8 mouse cellular contexts compared by ENCODE assay signal in the genomic region with DNA sequence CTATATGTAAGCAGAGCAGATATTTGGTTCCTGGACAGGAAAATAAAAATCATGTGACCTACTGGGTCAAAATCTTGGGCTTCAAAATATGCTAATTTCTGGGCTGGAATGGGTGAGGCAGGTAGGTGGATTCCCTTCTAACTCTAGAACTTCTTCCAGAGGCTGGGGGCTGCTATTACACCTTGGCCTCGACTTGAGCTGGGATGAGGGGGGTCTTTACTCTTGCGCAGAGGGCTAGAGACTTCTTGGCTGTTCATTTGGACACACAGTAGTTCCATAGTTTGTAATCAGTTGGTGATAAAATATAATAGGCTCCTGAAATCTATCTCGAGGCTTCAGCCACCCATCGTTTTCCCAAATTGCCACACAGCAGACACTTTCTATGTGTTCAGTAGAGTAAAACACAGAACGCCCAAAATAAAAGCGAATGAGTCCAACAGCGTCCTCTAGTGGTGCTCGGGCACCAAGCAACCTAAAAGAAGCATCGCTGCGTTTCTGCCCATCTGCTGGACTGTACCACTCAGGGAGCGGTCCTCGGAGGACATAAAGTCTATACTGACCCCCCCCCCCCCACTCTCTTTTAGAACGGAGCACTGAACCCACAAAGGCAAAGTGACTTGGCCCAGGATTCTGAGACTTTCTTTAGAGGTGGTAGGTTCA. TPM values are rescaled to one million over a fixed set of nuclear protein-coding genes. Genes with fewer than 3 reads are reported as not detected.
DNase-seq lines count a peak whose midpoint lies in the region; ATAC-seq and TF ChIP-seq lines count a peak whose summit lies in the region.

No protein-coding gene starts in this region.

- H3K9me3 ChIP-seq in E14TG2a.4 (ENCODE audit: low read length): peaks cover 27% of the 10 kb centered on the region
- 0 out of 2 replicates have a peak, but pooled peaks cover 12% of the 10 kb centered on the region for H3K9me3 ChIP-seq in forebrain, embryonic 12.5 days
- H3K9me3 ChIP-seq in heart, postnatal 0 days (replicated peaks; ENCODE audit: control insufficient read depth, low read length): peaks cover 3% of the 10 kb centered on the region; the same call in 1 of the 2 replicates
- no peaks in the 10 kb centered on the region for H3K9me3 ChIP-seq in liver, embryonic 14.5 days (ENCODE audit: control insufficient read depth, low read length)
- H3K9me3 ChIP-seq in stomach, embryonic 16.5 days (replicated peaks; ENCODE audit: control insufficient read depth, low read length): peaks cover 3% of the 10 kb centered on the region; the same call in 1 of the 2 replicates

- WGBS in forebrain, embryonic 12.5 days: 9% methylated on average over 13 of the region's 13 CpGs
- WGBS in heart, postnatal 0 days: 11% methylated on average over 13 of the region's 13 CpGs
- 10% methylated on average over 13 of the region's 13 CpGs for WGBS in liver, embryonic 14.5 days (ENCODE audit: insufficient replicate concordance)
- 11% methylated on average over 13 of the region's 13 CpGs for WGBS in stomach, embryonic 16.5 days

- ATAC-seq in forebrain, embryonic 12.5 days (ENCODE audit: low FRiP score): peak; percentile 73
- ATAC-seq in heart, postnatal 0 days (ENCODE audit: insufficient read depth, low read depth): peak; percentile 40
- peak; percentile 66 for ATAC-seq in liver, embryonic 14.5 days (ENCODE audit: insufficient read depth)
- peak; percentile 63; the same call in 1 of the 2 replicates for ATAC-seq in stomach, embryonic 16.5 days (ENCODE audit: insufficient read depth, low FRiP score)

- H3K36me3 ChIP-seq in E14TG2a.4 (ENCODE audit: insufficient read depth, low read length): no peaks in the 10 kb centered on the region
- H3K36me3 ChIP-seq in forebrain, embryonic 12.5 days (replicated peaks): no peaks in the 10 kb centered on the region
- 0 out of 2 replicates have a peak, but pooled peaks cover 3% of the 10 kb centered on the region for H3K36me3 ChIP-seq in heart, postnatal 0 days (replicated peaks; ENCODE audit: control insufficient read depth, insufficient read depth, low read length)
- H3K36me3 ChIP-seq in liver, embryonic 14.5 days (replicated peaks; ENCODE audit: control insufficient read depth, insufficient read depth, low read depth): peaks cover 13% of the 10 kb centered on the region
- H3K36me3 ChIP-seq in stomach, embryonic 16.5 days (ENCODE audit: control insufficient read depth, insufficient read depth, low read length): no peaks in the 10 kb centered on the region

- peak overlapping the region; percentile 61; the same call in 1 of the 2 replicates for H3K27ac ChIP-seq in forebrain, embryonic 12.5 days
- peak overlapping the region; percentile 75 for H3K27ac ChIP-seq in heart, postnatal 0 days (ENCODE audit: low read depth)
- peak overlapping the region; percentile 97 for H3K27ac ChIP-seq in liver, embryonic 14.5 days
- peak overlapping the region; percentile 66 for H3K27ac ChIP-seq in stomach, embryonic 16.5 days (ENCODE audit: low read length)

- peaks cover 21% of the 10 kb centered on the region for H3K4me1 ChIP-seq in E14TG2a.4 (replicated peaks; ENCODE audit: low read depth, low read length)
- peaks cover 10% of the 10 kb centered on the region for H3K4me1 ChIP-seq in forebrain, embryonic 12.5 days
- H3K4me1 ChIP-seq in heart, postnatal 0 days (ENCODE audit: control insufficient read depth, insufficient read depth): no peaks in the 10 kb centered on the region
- peaks cover 30 to 41% of the 10 kb centered on the region in 2 experiments for H3K4me1 ChIP-seq in liver, embryonic 14.5 days (replicated peaks; ENCODE audit: control insufficient read depth in 2 of 2, insufficient read depth in 2 of 2, low read length in 1 of 2)
- H3K4me1 ChIP-seq in stomach, embryonic 16.5 days (ENCODE audit: control insufficient read depth, insufficient read depth, low read length): peaks cover 4% of the 10 kb centered on the region; the same call in 1 of the 2 replicates

- peaks cover 35% of the 10 kb centered on the region for H3K27me3 ChIP-seq in E14TG2a.4 (ENCODE audit: insufficient read depth, low read length)
- H3K27me3 ChIP-seq in forebrain, embryonic 12.5 days: 0 out of 2 replicates have a peak, but pooled peaks cover 4% of the 10 kb centered on the region
- no peaks in the 10 kb centered on the region for H3K27me3 ChIP-seq in heart, postnatal 0 days (ENCODE audit: control insufficient read depth, insufficient read depth, low read length)
- no peaks in the 10 kb centered on the region for H3K27me3 ChIP-seq in liver, embryonic 14.5 days (ENCODE audit: control insufficient read depth, insufficient read depth, low read length)
- H3K27me3 ChIP-seq in stomach, embryonic 16.5 days (ENCODE audit: control insufficient read depth, insufficient read depth, low read length): no peaks in the 10 kb centered on the region

- TF ChIP-seq EP300 in heart, postnatal 0 days (IDR thresholded peaks at IDR 0.05; ENCODE audit: low read depth): no peak
- TF ChIP-seq EP300 in liver, embryonic 14.5 days (IDR thresholded peaks at IDR 0.05; ENCODE audit: low read depth): no peak

- TF ChIP-seq CTCF in E14TG2a.4 (conservative IDR thresholded peaks at IDR 0.05; ENCODE audit: low read length): peak; percentile 98
- TF ChIP-seq CTCF in heart, postnatal 0 days (IDR thresholded peaks at IDR 0.05; ENCODE audit: low read depth): peak; percentile 86
- TF ChIP-seq CTCF in liver, embryonic 14.5 days (IDR thresholded peaks at IDR 0.05; ENCODE audit: low read depth): peak; percentile 96

- peak overlapping the region; percentile 80 for H3K4me3 ChIP-seq in E14TG2a.4 (replicated peaks; ENCODE audit: low read length)
- H3K4me3 ChIP-seq in forebrain, embryonic 12.5 days (replicated peaks): peak overlapping the region; percentile 63
- H3K4me3 ChIP-seq in heart, postnatal 0 days (ENCODE audit: low read depth, low read length): peak overlapping the region; percentile 64
- H3K4me3 ChIP-seq in liver, embryonic 14.5 days (ENCODE audit: insufficient read depth in 1 of 2, low read depth in 2 of 2, low read length in 2 of 2): peak overlapping the region; percentile 83 to 84
- peak overlapping the region; percentile 52 for H3K4me3 ChIP-seq in stomach, embryonic 16.5 days (replicated peaks; ENCODE audit: low read length)

- DNase-seq in c-Kit-positive CD71-positive TER-119-negative erythroid progenitor cells, embryonic 14.5 days (ENCODE audit: low read depth): peak; percentile 86
- peak; percentile 65 for DNase-seq in heart, postnatal 0 days (ENCODE audit: low spot score)
- peak; percentile 55 to 82 for DNase-seq in kidney, postnatal 36 days
- DNase-seq in liver, embryonic 14.5 days (ENCODE audit: low read depth in 3 of 3, low spot score in 3 of 3): peak; percentile 76 to 84 (median 79)
- peak; percentile 87 for DNase-seq in neural tube, embryonic 10.5 days (ENCODE audit: extremely low spot score, low spot score)

- peak overlapping the region; percentile 60 for H3K9ac ChIP-seq in forebrain, embryonic 12.5 days
- H3K9ac ChIP-seq in heart, postnatal 0 days (replicated peaks; ENCODE audit: low read depth, low read length): peak overlapping the region; percentile 50
- H3K9ac ChIP-seq in liver, embryonic 14.5 days (replicated peaks): peak overlapping the region; percentile 88
- peak overlapping the region; percentile 77 for H3K9ac ChIP-seq in stomach, embryonic 16.5 days (ENCODE audit: low read length)

- peak overlapping the region; percentile 99 for H3K4me2 ChIP-seq in forebrain, embryonic 12.5 days
- peak overlapping the region; percentile 94 for H3K4me2 ChIP-seq in heart, postnatal 0 days (ENCODE audit: low read depth, low read length)
- peak overlapping the region; percentile 95 for H3K4me2 ChIP-seq in liver, embryonic 14.5 days (ENCODE audit: low read depth)
- peak overlapping the region; percentile 80 for H3K4me2 ChIP-seq in stomach, embryonic 16.5 days (ENCODE audit: low read depth, low read length)

RNA-seq across cellular contexts. Expression of a gene that starts 0.7 kb away (rescaled TPM):
- polyA plus RNA-seq in forebrain, embryonic 12.5 days (2016; fragmentation: Nextera tagmentation; extraction: Ambion mirVana): 30.0 and 30.5 TPM in 2 replicates
- 40.0 and 47.0 TPM in 2 replicates for total RNA-seq in heart, postnatal 0 days (2014; rRNA removed; ENCODE audit: low replicate concordance)
- polyA plus RNA-seq in heart, postnatal 0 days (2015; fragmentation: Nextera tagmentation; extraction: Ambion mirVana): 29.8 and 36.9 TPM in 2 replicates
- 243 and 304 TPM in 2 replicates for polyA plus RNA-seq in liver, embryonic 14.5 days (2012; rRNA removed)
- polyA plus RNA-seq in liver, embryonic 14.5 days (2014; fragmentation: Nextera tagmentation; extraction: Ambion mirVana): 469 and 479 TPM in 2 replicates
- polyA plus RNA-seq in stomach, embryonic 16.5 days (2015; fragmentation: Nextera tagmentation; extraction: Ambion mirVana): 67.7 and 68.9 TPM in 2 replicates

RNA-seq across cellular contexts. Expression of a gene that starts 22.7 kb away (rescaled TPM):
- 27.6 and 30.3 TPM in 2 replicates for polyA plus RNA-seq in forebrain, embryonic 12.5 days (2016; fragmentation: Nextera tagmentation; extraction: Ambion mirVana)
- 26.3 and 31.2 TPM in 2 replicates for total RNA-seq in heart, postnatal 0 days (2014; rRNA removed; ENCODE audit: low replicate concordance)
- 37.1 and 38.8 TPM in 2 replicates for polyA plus RNA-seq in heart, postnatal 0 days (2015; fragmentation: Nextera tagmentation; extraction: Ambion mirVana)
- 32.4 and 35.4 TPM in 2 replicates for polyA plus RNA-seq in liver, embryonic 14.5 days (2012; rRNA removed)
- polyA plus RNA-seq in liver, embryonic 14.5 days (2014; fragmentation: Nextera tagmentation; extraction: Ambion mirVana): 45.4 and 61.5 TPM in 2 replicates
- polyA plus RNA-seq in stomach, embryonic 16.5 days (2015; fragmentation: Nextera tagmentation; extraction: Ambion mirVana): 98.2 and 102 TPM in 2 replicates

RNA-seq across cellular contexts. Expression of a gene that starts 24.5 kb away (rescaled TPM):
- polyA plus RNA-seq in forebrain, embryonic 12.5 days (2016; fragmentation: Nextera tagmentation; extraction: Ambion mirVana): not detected in 2 replicates
- total RNA-seq in heart, postnatal 0 days (2014; rRNA removed; ENCODE audit: low replicate concordance): not detected in 2 replicates
- polyA plus RNA-seq in heart, postnatal 0 days (2015; fragmentation: Nextera tagmentation; extraction: Ambion mirVana): 0.07 and 0.12 TPM in 2 replicates
- polyA plus RNA-seq in liver, embryonic 14.5 days (2012; rRNA removed): 0.09 and 0.38 TPM in 2 replicates
- 0.23 and 0.25 TPM in 2 replicates for polyA plus RNA-seq in liver, embryonic 14.5 days (2014; fragmentation: Nextera tagmentation; extraction: Ambion mirVana)
- polyA plus RNA-seq in stomach, embryonic 16.5 days (2015; fragmentation: Nextera tagmentation; extraction: Ambion mirVana): 0.42 and 1.7 TPM in 2 replicates

RNA-seq across cellular contexts. Expression of a gene that starts 28.8 kb away (rescaled TPM):
- polyA plus RNA-seq in forebrain, embryonic 12.5 days (2016; fragmentation: Nextera tagmentation; extraction: Ambion mirVana): 36.7 and 42.3 TPM in 2 replicates
- total RNA-seq in heart, postnatal 0 days (2014; rRNA removed; ENCODE audit: low replicate concordance): 117 and 140 TPM in 2 replicates
- polyA plus RNA-seq in heart, postnatal 0 days (2015; fragmentation: Nextera tagmentation; extraction: Ambion mirVana): 129 and 133 TPM in 2 replicates
- polyA plus RNA-seq in liver, embryonic 14.5 days (2012; rRNA removed): 39.8 and 46.6 TPM in 2 replicates
- polyA plus RNA-seq in liver, embryonic 14.5 days (2014; fragmentation: Nextera tagmentation; extraction: Ambion mirVana): 40.6 and 41.5 TPM in 2 replicates
- polyA plus RNA-seq in stomach, embryonic 16.5 days (2015; fragmentation: Nextera tagmentation; extraction: Ambion mirVana): 36.7 and 45.6 TPM in 2 replicates

RNA-seq across cellular contexts. Expression of a gene that starts 40.7 kb away (rescaled TPM):
- polyA plus RNA-seq in forebrain, embryonic 12.5 days (2016; fragmentation: Nextera tagmentation; extraction: Ambion mirVana): 11.4 and 14.4 TPM in 2 replicates
- 3.9 and 14.1 TPM in 2 replicates for total RNA-seq in heart, postnatal 0 days (2014; rRNA removed; ENCODE audit: low replicate concordance)
- polyA plus RNA-seq in heart, postnatal 0 days (2015; fragmentation: Nextera tagmentation; extraction: Ambion mirVana): 2.8 and 2.9 TPM in 2 replicates
- 144 and 151 TPM in 2 replicates for polyA plus RNA-seq in liver, embryonic 14.5 days (2012; rRNA removed)
- polyA plus RNA-seq in liver, embryonic 14.5 days (2014; fragmentation: Nextera tagmentation; extraction: Ambion mirVana): 174 and 198 TPM in 2 replicates
- 20.8 TPM in 2 replicates for polyA plus RNA-seq in stomach, embryonic 16.5 days (2015; fragmentation: Nextera tagmentation; extraction: Ambion mirVana)

Comparison
In these comparisons a context has a peak if more than half of its experiments do, and no peak if none do; other contexts are left out.
1. Peak in every context shown above with its lines: DNase-seq, ATAC-seq, H3K4me3 ChIP-seq and H3K27ac ChIP-seq.